Mouse (Mus musculus) subcutaneous adipose tissue, adult 2 months (tissue): ENCODE results near the gene Gpr3. TPM values are rescaled to one million over a fixed set of nuclear protein-coding genes. Genes with fewer than 3 reads are reported as not detected.

Source experiments
- polyA plus RNA-seq: library from polyadenylated mRNA; depleted of rRNA; stranded (reverse); fragments of >200 nt; gene quantifications from 2 replicates; pipeline ENCODE4 v1.2.3, GENCODE M21; 2012; ENCODE audit warnings: low replicate concordance; rRNA removed

Gene Gpr3
- 0.13 TPM in 2 replicates for polyA plus RNA-seq

DNA sequence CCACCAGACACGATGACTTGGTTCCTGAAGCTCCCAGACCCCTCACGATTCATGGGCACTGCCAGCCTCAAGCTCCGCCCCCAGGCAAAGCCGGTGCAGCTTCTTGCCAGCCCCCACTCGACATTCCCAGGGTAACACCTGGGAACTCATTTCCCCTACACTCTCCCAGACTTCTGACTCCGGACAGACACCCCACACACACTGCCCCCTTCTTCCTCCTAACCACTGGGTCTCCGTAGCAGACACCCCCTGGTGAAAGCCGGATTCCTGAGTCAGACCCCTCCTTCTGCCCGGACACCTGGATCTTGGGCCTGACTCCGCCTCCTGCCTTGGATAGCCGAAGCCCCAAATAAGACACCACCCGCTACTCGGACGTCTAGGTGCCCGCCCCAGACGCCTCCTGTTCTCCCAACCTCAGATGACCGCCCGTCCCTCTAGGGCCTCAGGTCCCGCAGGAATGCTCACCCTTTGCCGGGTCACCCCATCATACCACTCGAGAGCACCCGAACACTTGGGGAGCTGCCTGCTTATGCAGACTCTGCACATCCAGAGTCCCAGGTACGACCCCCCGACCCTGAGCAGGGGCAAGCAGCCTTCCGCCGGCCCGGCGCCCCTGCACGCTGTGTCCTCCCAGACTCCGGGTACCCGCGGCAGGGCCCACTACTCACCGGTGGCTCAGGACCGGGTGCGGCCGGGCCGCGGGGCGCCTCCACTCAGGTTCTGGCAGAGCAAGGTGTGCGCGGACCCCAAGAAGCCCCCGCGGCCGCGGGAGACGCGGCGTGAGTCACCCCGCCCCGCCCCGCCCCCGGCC is at the start of gene Gpr3, which contains the start of gene Cd164l2:
TSS of gene Gpr3 (minus strand) at position 786 of the 811 bp plus-strand sequence.
TSS of gene Cd164l2 (plus strand) at position 381 of the 811 bp plus-strand sequence.

DNA sequence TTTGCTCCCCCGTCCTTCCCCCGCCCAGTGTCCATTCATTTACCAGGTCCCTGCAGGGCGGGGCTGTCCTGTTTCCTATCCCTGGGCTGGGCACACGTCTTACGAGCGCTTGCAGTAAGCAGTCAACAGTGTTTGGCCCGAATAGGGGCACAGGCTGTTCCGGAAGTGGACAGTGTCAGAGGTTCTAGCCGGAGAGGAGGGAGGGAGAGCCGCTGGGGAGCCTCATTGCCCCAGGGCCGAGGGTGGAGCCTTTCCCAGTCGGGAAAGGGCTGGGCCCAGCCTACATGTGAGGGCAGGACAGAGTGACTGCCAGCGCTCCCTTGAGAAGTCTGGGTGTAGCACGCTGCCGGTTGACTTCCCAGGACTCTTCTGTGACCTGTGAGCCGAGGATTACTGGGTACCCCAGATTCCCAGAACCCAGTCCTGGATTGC is 28.2 kb upstream of the Gpr3 start, which contains the start of gene Map3k6:
TSS of gene Map3k6 (plus strand) at position 329 of the 432 bp plus-strand sequence.

Other genes starting within 250 kb of the Gpr3 start
- 2.7 and 7.3 TPM in 2 replicates for gene Fgr, start 238.4 kb downstream of the Gpr3 start, polyA plus RNA-seq
- gene Ahdc1, start 201.3 kb downstream of the Gpr3 start, polyA plus RNA-seq, result 11.9 and 35.1 TPM in 2 replicates
- gene Wasf2, start 82.0 kb downstream of the Gpr3 start, polyA plus RNA-seq, result 79.1 and 81.5 TPM in 2 replicates
- 1.2 and 26.7 TPM in 2 replicates for gene Cd164l2, start 405 bp downstream of the Gpr3 start, polyA plus RNA-seq
- 21.4 and 66.3 TPM in 2 replicates for gene Map3k6, start 28.3 kb upstream of the Gpr3 start, polyA plus RNA-seq
- gene Sytl1, start 50.6 kb upstream of the Gpr3 start, polyA plus RNA-seq, result 2.8 and 10.4 TPM in 2 replicates
- gene Tmem222, start 65.3 kb upstream of the Gpr3 start, polyA plus RNA-seq, result 113 and 116 TPM in 2 replicates
- gene Wdtc1, start 140.9 kb upstream of the Gpr3 start, polyA plus RNA-seq, result 35.6 and 46.2 TPM in 2 replicates
- gene Slc9a1, start 157.2 kb upstream of the Gpr3 start, polyA plus RNA-seq, result 30.6 and 46.0 TPM in 2 replicates